Mouse (Mus musculus): ENCODE measurements around the gene Tekt3. TPM values are rescaled to one million over a fixed set of nuclear protein-coding genes. Genes with fewer than 3 reads are reported as not detected.

Gene Tekt3
- polyA plus RNA-seq (2016; fragmentation: Nextera tagmentation; extraction: Ambion mirVana), result not detected in 2 replicates

DNA sequence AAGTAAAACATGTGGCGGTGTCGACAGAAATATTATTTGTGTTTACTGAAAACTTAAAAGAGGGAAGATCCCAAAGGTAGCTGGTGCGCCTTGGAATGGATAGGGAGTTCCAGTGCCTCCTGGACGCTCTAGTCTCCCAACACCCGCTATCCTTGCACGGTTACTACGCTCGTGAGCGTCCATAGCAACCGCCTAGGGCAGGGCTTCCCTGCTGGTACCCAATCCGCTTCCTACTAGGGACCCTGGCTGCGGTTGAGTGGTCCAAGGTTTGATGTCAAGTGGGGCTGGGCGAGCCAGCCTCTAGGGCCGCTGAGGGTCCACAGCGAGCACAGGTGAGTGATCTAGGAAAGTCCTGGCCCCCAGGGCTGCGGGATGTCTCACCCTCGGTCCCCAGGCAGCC lies at the start of gene Tekt3:
Tekt3 (plus strand) TSS at position 209 of the 400 bp plus-strand sequence.
- Histone ChIP-seq H3K9me3 (no peaks in the 10 kb centered on the region), H3K27ac (no peak within 1 kb of the TSS), H3K36me3 (no peaks in the 10 kb centered on the region), H3K27me3 (peaks cover 14% of the 10 kb centered on the region; the same call in 1 of the 2 replicates), H3K4me3 (replicated peaks) (peak within 1 kb of the TSS; percentile 14; the same call in 1 of the 2 replicates), H3K4me2 (peak within 1 kb of the TSS; percentile 50), H3K4me1 (replicated peaks) (peaks cover 7% of the 10 kb centered on the region), H3K9ac (replicated peaks) (no peak within 1 kb of the TSS)
- ATAC-seq (ENCODE audit: insufficient number of reproducible peaks, insufficient read depth, low FRiP score, low TSS enrichment, low read depth), result 0 out of 2 replicates have a peak, but pooled peaks have one; percentile 52
- WGBS, result 11% methylated on average over 17 of the region's 17 CpGs

DNA sequence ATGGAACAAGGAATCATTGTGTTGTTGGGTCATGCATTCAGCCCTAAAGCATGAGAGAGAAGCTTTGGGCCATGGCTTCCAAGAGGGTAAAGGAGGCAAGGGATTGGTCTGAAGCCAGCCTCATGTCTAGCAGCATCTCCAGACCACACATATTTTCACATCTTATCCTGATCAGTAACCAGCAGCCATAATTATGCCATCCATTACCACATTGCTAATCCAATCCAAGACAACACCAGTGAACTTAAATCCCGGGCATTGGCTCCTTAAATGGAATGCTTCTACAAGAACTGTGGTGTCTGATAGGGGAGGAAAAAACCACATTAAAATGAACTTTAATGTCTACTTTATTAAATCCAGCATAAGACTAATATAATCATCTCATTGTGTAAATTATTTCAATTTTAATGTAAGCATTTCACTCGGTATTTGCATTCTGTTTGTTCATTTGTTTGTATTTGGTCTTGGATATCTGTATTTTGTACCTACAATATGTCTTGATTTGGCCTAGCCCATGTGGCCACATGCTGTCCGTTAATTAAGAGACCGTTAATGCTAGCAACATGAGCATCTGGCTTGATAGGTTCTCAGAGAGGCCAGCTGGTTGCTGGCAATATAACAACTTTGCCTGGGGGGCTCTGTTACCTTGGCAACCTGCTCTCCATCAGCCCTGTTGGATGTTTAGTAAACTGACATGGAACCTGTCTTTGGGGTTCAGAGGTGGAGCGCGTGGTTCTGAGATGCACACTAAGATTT lies 43.9 kb upstream of the Tekt3 start:
- Histone ChIP-seq H3K27ac (no peak overlapping the region), H3K9ac (replicated peaks) (no peak overlapping the region), H3K4me1 (replicated peaks) (peaks cover 47% of the 10 kb centered on the region), H3K36me3 (no peaks in the 10 kb centered on the region), H3K27me3 (no peaks in the 10 kb centered on the region), H3K9me3 (no peaks in the 10 kb centered on the region), H3K4me2 (no peak overlapping the region), H3K4me3 (replicated peaks) (no peak overlapping the region)
- ATAC-seq (ENCODE audit: insufficient number of reproducible peaks, insufficient read depth, low FRiP score, low TSS enrichment, low read depth), result no peak
- WGBS, result 47% methylated on average over 6 of the region's 6 CpGs

DNA sequence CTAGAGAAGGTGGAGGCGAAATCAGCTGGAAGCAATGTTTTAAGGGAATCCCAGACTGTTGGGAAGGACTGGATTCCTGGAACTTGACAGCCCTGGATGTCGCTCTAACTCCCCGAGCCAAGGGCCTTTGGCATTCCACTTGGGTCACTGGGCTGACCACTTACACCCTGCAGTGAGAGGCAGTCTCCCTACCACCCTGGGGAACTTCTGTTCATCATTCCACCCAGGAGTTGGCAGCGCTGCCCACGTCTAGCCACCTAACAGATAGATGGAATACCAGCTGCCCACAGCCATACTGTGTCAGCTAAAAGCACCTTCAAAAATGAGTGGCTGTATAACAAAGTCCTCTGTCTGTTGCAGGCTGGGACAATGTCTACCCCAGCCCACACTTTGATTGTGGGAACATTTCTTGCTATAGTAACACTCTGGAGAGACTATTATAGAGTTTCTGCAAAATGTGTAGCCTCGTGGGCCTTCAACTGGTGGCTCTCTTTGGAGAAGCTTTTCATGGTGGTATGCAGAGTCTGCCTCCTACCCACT lies 43.3 kb upstream of the Tekt3 start:
- Histone ChIP-seq H3K4me2 (no peak overlapping the region), H3K27ac (no peak overlapping the region), H3K36me3 (no peaks in the 10 kb centered on the region), H3K4me3 (replicated peaks) (no peak overlapping the region), H3K4me1 (replicated peaks) (peaks cover 47% of the 10 kb centered on the region), H3K9ac (replicated peaks) (no peak overlapping the region), H3K27me3 (no peaks in the 10 kb centered on the region), H3K9me3 (no peaks in the 10 kb centered on the region)
- ATAC-seq (ENCODE audit: insufficient number of reproducible peaks, insufficient read depth, low FRiP score, low TSS enrichment, low read depth), result no peak
- 75% methylated on average over 6 of the region's 6 CpGs for WGBS

DNA sequence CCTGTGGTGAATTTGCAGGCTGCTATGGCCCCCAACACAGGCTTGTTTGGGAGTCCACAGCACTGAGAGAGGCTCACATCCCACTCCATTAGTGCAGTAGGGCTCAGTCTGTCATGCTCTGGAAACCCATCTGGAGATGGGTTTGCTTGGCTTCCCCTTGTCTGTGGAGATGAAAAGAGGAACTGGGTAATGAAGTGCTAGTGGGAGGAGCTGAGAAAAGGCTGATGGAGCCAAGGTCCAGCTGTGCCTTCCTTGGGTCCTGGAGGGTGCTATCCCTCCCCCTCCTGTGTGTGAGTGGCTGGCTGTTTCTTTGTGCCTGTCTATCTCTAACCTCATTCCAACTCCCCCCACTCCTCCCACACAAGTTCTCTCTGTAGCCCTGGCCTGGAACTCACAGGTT lies 40.8 kb upstream of the Tekt3 start:
- H3K9ac ChIP-seq (replicated peaks), result no peak overlapping the region
- no peak for ATAC-seq (ENCODE audit: insufficient number of reproducible peaks, insufficient read depth, low FRiP score, low TSS enrichment, low read depth)
- no peak overlapping the region for H3K27ac ChIP-seq
- no peak overlapping the region for H3K4me3 ChIP-seq (replicated peaks)
- no peaks in the 10 kb centered on the region for H3K27me3 ChIP-seq
- H3K36me3 ChIP-seq, result no peaks in the 10 kb centered on the region
- H3K4me2 ChIP-seq, result no peak overlapping the region
- H3K4me1 ChIP-seq (replicated peaks), result peaks cover 52% of the 10 kb centered on the region
- H3K9me3 ChIP-seq, result no peaks in the 10 kb centered on the region

DNA sequence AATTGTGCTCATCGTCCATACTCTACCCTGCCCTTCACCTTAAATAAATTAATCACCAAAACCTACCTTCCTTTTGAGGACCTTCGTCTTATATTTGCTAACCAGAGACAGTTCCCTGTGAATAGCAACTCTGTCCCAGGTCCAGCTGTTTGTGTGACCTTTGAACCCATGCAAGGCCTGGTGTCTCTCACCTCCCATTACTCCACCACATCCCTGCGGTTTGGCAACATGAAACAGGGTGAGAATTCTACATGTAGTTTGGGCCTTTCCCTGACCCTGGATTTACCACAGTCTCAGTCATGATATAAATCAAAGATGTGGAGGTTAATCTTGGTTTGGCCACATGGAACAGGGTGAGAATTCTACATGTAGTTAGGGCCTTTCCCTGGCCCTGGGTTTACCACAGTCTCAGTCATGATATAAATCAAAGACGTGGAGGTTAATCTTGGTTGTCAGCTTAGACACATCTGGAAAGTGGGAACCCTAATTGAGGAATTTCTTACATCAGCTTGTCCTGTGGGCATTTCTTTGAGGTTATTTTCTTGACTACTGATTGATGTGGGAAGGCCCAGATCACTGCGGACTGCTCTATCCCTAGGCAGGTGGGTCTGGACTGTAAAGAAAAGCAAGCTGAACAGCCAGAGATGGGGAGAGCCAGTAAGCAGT lies 40.2 kb upstream of the Tekt3 start:
- Histone ChIP-seq H3K36me3 (no peaks in the 10 kb centered on the region), H3K4me2 (no peak overlapping the region), H3K4me3 (replicated peaks) (no peak overlapping the region), H3K9ac (replicated peaks) (no peak overlapping the region), H3K9me3 (no peaks in the 10 kb centered on the region), H3K27ac (no peak overlapping the region), H3K4me1 (replicated peaks) (peaks cover 52% of the 10 kb centered on the region), H3K27me3 (no peaks in the 10 kb centered on the region)
- WGBS, result 19% methylated on average over 5 of the region's 5 CpGs
- ATAC-seq (ENCODE audit: insufficient number of reproducible peaks, insufficient read depth, low FRiP score, low TSS enrichment, low read depth), result no peak

DNA sequence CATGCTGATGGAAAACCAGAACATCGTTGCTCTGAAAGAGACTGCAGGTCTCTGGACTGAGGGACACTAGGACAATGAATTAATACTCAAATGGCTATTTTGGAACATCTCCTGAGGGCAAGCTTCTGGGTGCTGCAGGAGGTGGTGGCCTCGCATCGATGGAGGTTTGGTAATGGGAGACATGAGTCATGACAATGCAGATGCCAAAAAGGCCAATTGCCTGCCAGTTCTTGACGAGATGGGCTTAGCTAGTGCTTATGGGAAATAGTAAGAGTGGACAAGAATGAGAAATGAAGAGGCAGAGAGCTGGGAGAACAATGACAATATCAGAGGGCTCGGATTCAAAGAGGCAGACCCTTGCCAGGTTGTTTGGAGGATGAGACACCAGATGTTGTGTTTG lies 38.0 kb upstream of the Tekt3 start:
- Histone ChIP-seq H3K4me1 (replicated peaks) (peaks cover 45% of the 10 kb centered on the region), H3K9me3 (no peaks in the 10 kb centered on the region), H3K4me3 (replicated peaks) (no peak overlapping the region), H3K27me3 (no peaks in the 10 kb centered on the region), H3K4me2 (no peak overlapping the region), H3K36me3 (no peaks in the 10 kb centered on the region), H3K9ac (replicated peaks) (no peak overlapping the region), H3K27ac (no peak overlapping the region)
- no peak for ATAC-seq (ENCODE audit: insufficient number of reproducible peaks, insufficient read depth, low FRiP score, low TSS enrichment, low read depth)
- 79% methylated on average over 5 of the region's 5 CpGs for WGBS

DNA sequence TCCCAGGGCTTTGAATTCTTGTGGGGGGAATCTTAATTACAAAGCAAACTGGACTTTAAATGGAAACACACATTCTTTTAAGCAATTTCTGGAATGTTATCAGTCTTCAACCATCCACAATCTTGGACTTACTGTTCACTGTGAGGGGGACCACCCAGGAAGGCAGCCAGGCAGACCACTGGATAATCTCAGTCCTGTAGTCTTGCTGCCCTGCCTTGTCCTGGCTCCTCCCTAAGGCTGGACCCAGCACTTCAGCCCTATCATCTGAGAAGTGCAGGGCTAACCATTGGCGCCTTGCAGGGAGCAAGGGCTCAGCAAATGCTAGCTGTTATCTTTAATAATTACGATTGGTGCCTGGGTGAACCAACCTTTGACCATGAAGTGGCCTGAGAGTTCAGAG lies 37.3 kb upstream of the Tekt3 start:
- Histone ChIP-seq H3K9me3 (no peaks in the 10 kb centered on the region), H3K4me3 (replicated peaks) (no peak overlapping the region), H3K9ac (replicated peaks) (no peak overlapping the region), H3K36me3 (no peaks in the 10 kb centered on the region), H3K27me3 (no peaks in the 10 kb centered on the region), H3K4me2 (no peak overlapping the region), H3K27ac (no peak overlapping the region), H3K4me1 (replicated peaks) (peaks cover 45% of the 10 kb centered on the region)
- 43% methylated on average over 2 of the region's 2 CpGs for WGBS
- ATAC-seq (ENCODE audit: insufficient number of reproducible peaks, insufficient read depth, low FRiP score, low TSS enrichment, low read depth), result no peak

DNA sequence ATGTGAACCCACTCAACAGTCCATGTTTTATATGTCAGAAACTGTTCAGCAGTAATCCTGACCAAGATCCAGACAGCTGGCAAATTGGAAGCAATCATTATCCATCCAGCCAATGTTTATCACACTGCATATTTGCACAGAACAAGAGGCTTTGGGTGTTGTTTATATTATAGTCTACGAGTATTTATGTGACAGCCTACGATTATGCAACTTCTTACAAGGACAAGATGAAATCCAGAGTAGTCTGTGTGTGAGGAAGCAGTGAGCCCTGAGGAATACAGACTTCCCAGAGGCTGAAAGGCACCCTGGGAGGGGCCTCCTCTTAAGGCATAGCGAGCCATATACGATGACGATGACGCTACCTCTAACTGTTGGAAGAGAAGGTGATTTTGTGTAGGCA lies 36.0 kb upstream of the Tekt3 start:
- H3K9me3 ChIP-seq, result no peaks in the 10 kb centered on the region
- H3K4me2 ChIP-seq, result no peak overlapping the region
- no peak overlapping the region for H3K27ac ChIP-seq
- H3K4me3 ChIP-seq (replicated peaks), result no peak overlapping the region
- H3K9ac ChIP-seq (replicated peaks), result no peak overlapping the region
- no peaks in the 10 kb centered on the region for H3K27me3 ChIP-seq
- 81% methylated on average over 6 of the region's 6 CpGs for WGBS
- H3K36me3 ChIP-seq, result no peaks in the 10 kb centered on the region
- H3K4me1 ChIP-seq (replicated peaks), result peaks cover 36% of the 10 kb centered on the region
- no peak for ATAC-seq (ENCODE audit: insufficient number of reproducible peaks, insufficient read depth, low FRiP score, low TSS enrichment, low read depth)

DNA sequence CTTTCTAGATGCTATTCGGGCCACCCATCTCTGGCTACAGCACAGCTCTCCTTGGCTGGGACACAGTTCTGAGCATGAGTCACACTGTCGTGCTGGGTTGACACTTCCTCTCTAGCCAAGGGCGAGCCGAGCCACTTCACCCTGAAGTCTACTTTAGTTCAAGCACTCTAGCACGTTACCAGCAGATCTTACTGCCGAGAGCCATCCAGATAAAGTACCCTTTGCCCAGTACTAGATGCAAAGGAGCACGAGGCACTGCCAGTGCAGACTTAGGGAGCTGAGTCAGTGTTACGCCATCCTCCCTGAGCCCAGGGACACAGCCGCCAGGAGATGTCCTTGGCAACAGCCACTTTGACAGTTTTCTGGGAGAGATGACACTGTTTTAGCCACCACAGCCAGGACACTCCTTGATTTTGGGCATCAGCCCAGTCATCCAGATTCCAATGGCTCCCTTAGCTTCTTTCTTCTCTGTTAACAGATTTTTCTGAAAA lies 34.8 kb upstream of the Tekt3 start:
- Histone ChIP-seq H3K27ac (no peak overlapping the region), H3K4me1 (replicated peaks) (peaks cover 24% of the 10 kb centered on the region), H3K27me3 (no peaks in the 10 kb centered on the region), H3K9me3 (no peaks in the 10 kb centered on the region), H3K36me3 (no peaks in the 10 kb centered on the region), H3K4me2 (no peak overlapping the region), H3K4me3 (replicated peaks) (no peak overlapping the region), H3K9ac (replicated peaks) (no peak overlapping the region)
- ATAC-seq (ENCODE audit: insufficient number of reproducible peaks, insufficient read depth, low FRiP score, low TSS enrichment, low read depth), result no peak
- WGBS, result 88% methylated on average over 9 of the region's 9 CpGs

DNA sequence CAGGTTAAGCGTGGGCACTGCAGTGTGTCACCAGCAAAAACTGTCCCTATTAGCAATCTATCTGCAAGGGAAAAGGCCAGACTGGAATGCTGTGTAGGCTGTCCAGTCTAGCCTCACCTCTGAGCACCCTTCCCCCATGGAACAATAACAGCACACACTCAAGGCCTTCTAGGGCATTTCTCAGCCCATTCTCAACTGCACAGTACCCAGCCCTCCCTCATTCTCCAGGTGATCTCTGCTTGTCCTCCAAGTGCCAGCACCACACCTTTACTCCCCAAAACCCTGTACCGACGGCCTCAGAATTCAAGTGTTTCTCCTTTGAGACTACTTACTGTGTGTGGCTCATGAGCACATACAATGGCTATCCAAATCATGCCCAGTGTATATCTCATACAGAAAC lies 33.3 kb upstream of the Tekt3 start:
- ATAC-seq (ENCODE audit: insufficient number of reproducible peaks, insufficient read depth, low FRiP score, low TSS enrichment, low read depth), result no peak
- Histone ChIP-seq H3K4me2 (no peak overlapping the region), H3K9ac (replicated peaks) (no peak overlapping the region; the same call in 1 of the 2 replicates), H3K4me1 (replicated peaks) (peaks cover 21% of the 10 kb centered on the region), H3K27me3 (no peaks in the 10 kb centered on the region), H3K4me3 (replicated peaks) (no peak overlapping the region), H3K36me3 (no peaks in the 10 kb centered on the region), H3K27ac (0 out of 2 replicates have a peak overlapping the region, but pooled peaks have one; percentile 17), H3K9me3 (no peaks in the 10 kb centered on the region)
- WGBS, result 83% methylated on average over 3 of the region's 3 CpGs

DNA sequence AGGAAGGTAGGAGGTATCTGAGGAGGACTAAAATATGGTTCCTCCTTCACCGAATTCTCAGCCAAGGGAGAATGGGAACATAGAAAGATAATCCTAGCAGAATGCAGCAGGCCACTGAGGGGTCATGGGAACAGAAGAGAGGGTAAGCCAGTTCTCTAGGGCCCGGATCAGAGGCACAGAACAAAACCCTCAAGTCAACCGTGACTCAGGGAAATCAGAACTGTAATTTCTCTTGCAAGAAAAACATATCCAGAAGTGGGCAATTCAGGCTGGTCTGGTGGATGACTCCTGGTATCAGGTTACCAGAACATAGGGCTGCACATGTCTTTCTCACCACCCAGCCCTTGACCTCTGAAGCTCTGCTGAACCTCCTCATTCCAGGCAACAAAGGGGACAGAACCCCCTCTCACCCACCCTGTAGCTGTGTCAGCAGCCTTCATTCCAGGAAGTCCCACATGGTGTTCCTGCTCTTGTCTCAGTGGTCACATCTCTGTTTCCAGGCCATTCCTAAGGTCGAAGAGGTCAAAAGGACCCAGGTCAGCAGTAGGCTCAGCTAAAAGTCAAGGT lies 32.2 kb upstream of the Tekt3 start:
- no peaks in the 10 kb centered on the region for H3K27me3 ChIP-seq
- H3K9ac ChIP-seq (replicated peaks), result no peak overlapping the region
- no peaks in the 10 kb centered on the region for H3K9me3 ChIP-seq
- H3K27ac ChIP-seq, result no peak overlapping the region
- H3K4me3 ChIP-seq (replicated peaks), result no peak overlapping the region
- H3K4me2 ChIP-seq, result no peak overlapping the region
- ATAC-seq (ENCODE audit: insufficient number of reproducible peaks, insufficient read depth, low FRiP score, low TSS enrichment, low read depth), result no peak
- H3K4me1 ChIP-seq (replicated peaks), result peaks cover 19% of the 10 kb centered on the region
- no peaks in the 10 kb centered on the region for H3K36me3 ChIP-seq
- WGBS, result 67% methylated on average over 4 of the region's 4 CpGs
